Mouse (Mus musculus): ENCODE data around the gene Prkar2a. TPM values are rescaled to one million over a fixed set of nuclear protein-coding genes. Genes with fewer than 3 reads are reported as not detected.

Prkar2a gene
- polyA plus RNA-seq, 1 experiment from 2014 or later, result 21.3 TPM

- Histone ChIP-seq H3K4me3 (ENCODE audit: low read length) (no peak overlapping the region), H3K4me2 (ENCODE audit: low read depth, low read length) (no peak overlapping the region), H3K4me1 (ENCODE audit: control insufficient read depth, insufficient read depth, low read length) (peaks cover 3% of the 10 kb centered on the region), H3K27ac (ENCODE audit: low read length) (no peak overlapping the region), H3K27me3 (ENCODE audit: control insufficient read depth, insufficient read depth, low read length) (no peaks in the 10 kb centered on the region), H3K36me3 (ENCODE audit: control insufficient read depth, insufficient read depth) (no peaks in the 10 kb centered on the region), H3K9me3 (replicated peaks; ENCODE audit: control insufficient read depth, low read length) (peaks cover 3% of the 10 kb centered on the region; the same call in 1 of the 2 replicates), H3K9ac (ENCODE audit: low read length) (no peak overlapping the region)
- ATAC-seq (replicated peaks; ENCODE audit: extremely low read depth, insufficient read depth, low FRiP score), result no peak
- 91% methylated on average over 3 of the region's 3 CpGs for WGBS
Observed at GRCm38 (mm10) chr9:108753976-108754375, 64.9 kb downstream of the Prkar2a start.

- WGBS, result 76% methylated on average over 5 of the region's 5 CpGs
- H3K4me1 ChIP-seq (ENCODE audit: control insufficient read depth, insufficient read depth, low read length), result no peaks in the 10 kb centered on the region; the same call in 1 of the 2 replicates
- H3K27ac ChIP-seq (ENCODE audit: low read length), result no peak overlapping the region
- peaks cover 3% of the 10 kb centered on the region; the same call in 1 of the 2 replicates for H3K9me3 ChIP-seq (replicated peaks; ENCODE audit: control insufficient read depth, low read length)
- no peak for ATAC-seq (replicated peaks; ENCODE audit: extremely low read depth, insufficient read depth, low FRiP score)
- no peaks in the 10 kb centered on the region for H3K27me3 ChIP-seq (ENCODE audit: control insufficient read depth, insufficient read depth, low read length)
- no peak overlapping the region for H3K4me3 ChIP-seq (ENCODE audit: low read length)
- no peak overlapping the region for H3K4me2 ChIP-seq (ENCODE audit: low read depth, low read length)
- H3K36me3 ChIP-seq (ENCODE audit: control insufficient read depth, insufficient read depth), result no peaks in the 10 kb centered on the region
- H3K9ac ChIP-seq (ENCODE audit: low read length), result no peak overlapping the region
Observed at GRCm38 (mm10) chr9:108754423-108754822, 65.3 kb downstream of the Prkar2a start.

GRCm38 (mm10) chr9:108757406-108757805, 68.3 kb downstream of the Prkar2a start:
- Histone ChIP-seq H3K9ac (ENCODE audit: low read length) (no peak overlapping the region), H3K36me3 (ENCODE audit: control insufficient read depth, insufficient read depth) (no peaks in the 10 kb centered on the region), H3K27ac (ENCODE audit: low read length) (no peak overlapping the region), H3K4me1 (ENCODE audit: control insufficient read depth, insufficient read depth, low read length) (no peaks in the 10 kb centered on the region), H3K27me3 (ENCODE audit: control insufficient read depth, insufficient read depth, low read length) (no peaks in the 10 kb centered on the region), H3K4me3 (ENCODE audit: low read length) (no peak overlapping the region), H3K9me3 (replicated peaks; ENCODE audit: control insufficient read depth, low read length) (peaks cover 3% of the 10 kb centered on the region; the same call in 1 of the 2 replicates), H3K4me2 (ENCODE audit: low read depth, low read length) (no peak overlapping the region)
- WGBS, result 30% methylated on average over 6 of the region's 6 CpGs
- ATAC-seq (replicated peaks; ENCODE audit: extremely low read depth, insufficient read depth, low FRiP score), result no peak

GRCm38 (mm10) chr9:108759121-108759520, 70.0 kb downstream of the Prkar2a start:
- no peak overlapping the region for H3K4me3 ChIP-seq (ENCODE audit: low read length)
- no peak for ATAC-seq (replicated peaks; ENCODE audit: extremely low read depth, insufficient read depth, low FRiP score)
- peaks cover 3% of the 10 kb centered on the region; the same call in 1 of the 2 replicates for H3K9me3 ChIP-seq (replicated peaks; ENCODE audit: control insufficient read depth, low read length)
- H3K9ac ChIP-seq (ENCODE audit: low read length), result no peak overlapping the region
- no peak overlapping the region for H3K4me2 ChIP-seq (ENCODE audit: low read depth, low read length)
- no peak overlapping the region for H3K27ac ChIP-seq (ENCODE audit: low read length)
- H3K36me3 ChIP-seq (ENCODE audit: control insufficient read depth, insufficient read depth), result no peaks in the 10 kb centered on the region
- 91% methylated on average over 20 of the region's 20 CpGs for WGBS
- no peaks in the 10 kb centered on the region for H3K4me1 ChIP-seq (ENCODE audit: control insufficient read depth, insufficient read depth, low read length)
- no peaks in the 10 kb centered on the region for H3K27me3 ChIP-seq (ENCODE audit: control insufficient read depth, insufficient read depth, low read length)

- H3K9ac ChIP-seq (ENCODE audit: low read length), result no peak overlapping the region
- 64% methylated on average over 2 of the region's 2 CpGs for WGBS
- no peaks in the 10 kb centered on the region for H3K4me1 ChIP-seq (ENCODE audit: control insufficient read depth, insufficient read depth, low read length)
- no peaks in the 10 kb centered on the region for H3K27me3 ChIP-seq (ENCODE audit: control insufficient read depth, insufficient read depth, low read length)
- H3K27ac ChIP-seq (ENCODE audit: low read length), result no peak overlapping the region
- no peak overlapping the region for H3K4me3 ChIP-seq (ENCODE audit: low read length)
- no peak for ATAC-seq (replicated peaks; ENCODE audit: extremely low read depth, insufficient read depth, low FRiP score)
- H3K9me3 ChIP-seq (replicated peaks; ENCODE audit: control insufficient read depth, low read length), result peaks cover 3% of the 10 kb centered on the region; the same call in 1 of the 2 replicates
- no peak overlapping the region for H3K4me2 ChIP-seq (ENCODE audit: low read depth, low read length)
- H3K36me3 ChIP-seq (ENCODE audit: control insufficient read depth, insufficient read depth), result no peaks in the 10 kb centered on the region
Observed at GRCm38 (mm10) chr9:108759805-108760204, 70.7 kb downstream of the Prkar2a start.

GRCm38 (mm10) chr9:108761561-108761960, 72.4 kb downstream of the Prkar2a start:
- H3K36me3 ChIP-seq (ENCODE audit: control insufficient read depth, insufficient read depth), result no peaks in the 10 kb centered on the region
- peaks cover 3% of the 10 kb centered on the region; the same call in 1 of the 2 replicates for H3K9me3 ChIP-seq (replicated peaks; ENCODE audit: control insufficient read depth, low read length)
- no peaks in the 10 kb centered on the region for H3K27me3 ChIP-seq (ENCODE audit: control insufficient read depth, insufficient read depth, low read length)
- no peak overlapping the region for H3K4me2 ChIP-seq (ENCODE audit: low read depth, low read length)
- no peaks in the 10 kb centered on the region for H3K4me1 ChIP-seq (ENCODE audit: control insufficient read depth, insufficient read depth, low read length)
- no peak for ATAC-seq (replicated peaks; ENCODE audit: extremely low read depth, insufficient read depth, low FRiP score)
- H3K4me3 ChIP-seq (ENCODE audit: low read length), result no peak overlapping the region
- no peak overlapping the region for H3K27ac ChIP-seq (ENCODE audit: low read length)
- no peak overlapping the region for H3K9ac ChIP-seq (ENCODE audit: low read length)

- no peaks in the 10 kb centered on the region for H3K27me3 ChIP-seq (ENCODE audit: control insufficient read depth, insufficient read depth, low read length)
- H3K27ac ChIP-seq (ENCODE audit: low read length), result no peak overlapping the region
- no peak overlapping the region for H3K9ac ChIP-seq (ENCODE audit: low read length)
- H3K9me3 ChIP-seq (replicated peaks; ENCODE audit: control insufficient read depth, low read length), result no peaks in the 10 kb centered on the region
- ATAC-seq (replicated peaks; ENCODE audit: extremely low read depth, insufficient read depth, low FRiP score), result no peak
- 57% methylated on average over 10 of the region's 10 CpGs for WGBS
- no peak overlapping the region for H3K4me2 ChIP-seq (ENCODE audit: low read depth, low read length)
- H3K4me1 ChIP-seq (ENCODE audit: control insufficient read depth, insufficient read depth, low read length), result no peaks in the 10 kb centered on the region
- H3K4me3 ChIP-seq (ENCODE audit: low read length), result no peak overlapping the region
- H3K36me3 ChIP-seq (ENCODE audit: control insufficient read depth, insufficient read depth), result no peaks in the 10 kb centered on the region
Observed at GRCm38 (mm10) chr9:108764971-108765370, 75.9 kb downstream of the Prkar2a start.

GRCm38 (mm10) chr9:108776614-108777013, 87.5 kb downstream of the Prkar2a start:
- WGBS, result 77% methylated on average over 4 of the region's 4 CpGs
- H3K4me1 ChIP-seq (ENCODE audit: control insufficient read depth, insufficient read depth, low read length), result no peaks in the 10 kb centered on the region
- H3K36me3 ChIP-seq (ENCODE audit: control insufficient read depth, insufficient read depth), result no peaks in the 10 kb centered on the region
- no peak overlapping the region for H3K9ac ChIP-seq (ENCODE audit: low read length)
- H3K4me2 ChIP-seq (ENCODE audit: low read depth, low read length), result no peak overlapping the region
- no peak overlapping the region for H3K4me3 ChIP-seq (ENCODE audit: low read length)
- ATAC-seq (replicated peaks; ENCODE audit: extremely low read depth, insufficient read depth, low FRiP score), result no peak
- no peaks in the 10 kb centered on the region for H3K27me3 ChIP-seq (ENCODE audit: control insufficient read depth, insufficient read depth, low read length)
- H3K9me3 ChIP-seq (replicated peaks; ENCODE audit: control insufficient read depth, low read length), result peaks cover 3% of the 10 kb centered on the region; the same call in 1 of the 2 replicates
- H3K27ac ChIP-seq (ENCODE audit: low read length), result no peak overlapping the region

GRCm38 (mm10) chr9:108777276-108777675, 88.2 kb downstream of the Prkar2a start:
- no peak for ATAC-seq (replicated peaks; ENCODE audit: extremely low read depth, insufficient read depth, low FRiP score)
- 75% methylated on average over 4 of the region's 4 CpGs for WGBS
- H3K27me3 ChIP-seq (ENCODE audit: control insufficient read depth, insufficient read depth, low read length), result no peaks in the 10 kb centered on the region

More at GRCm38 (mm10) chr9:108777276-108777675, 88.2 kb downstream of the Prkar2a start:
- H3K27ac ChIP-seq (ENCODE audit: low read length), result no peak overlapping the region
- H3K4me2 ChIP-seq (ENCODE audit: low read depth, low read length), result no peak overlapping the region
- no peaks in the 10 kb centered on the region for H3K4me1 ChIP-seq (ENCODE audit: control insufficient read depth, insufficient read depth, low read length)
- H3K9ac ChIP-seq (ENCODE audit: low read length), result no peak overlapping the region
- no peaks in the 10 kb centered on the region for H3K36me3 ChIP-seq (ENCODE audit: control insufficient read depth, insufficient read depth)
- H3K4me3 ChIP-seq (ENCODE audit: low read length), result no peak overlapping the region
- peaks cover 3% of the 10 kb centered on the region; the same call in 1 of the 2 replicates for H3K9me3 ChIP-seq (replicated peaks; ENCODE audit: control insufficient read depth, low read length)

Measured in heart, embryonic 16.5 days (tissue).